Mouse (Mus musculus): ENCODE measurements around the gene D6Wsu163e.

The D6Wsu163e gene

DNA sequence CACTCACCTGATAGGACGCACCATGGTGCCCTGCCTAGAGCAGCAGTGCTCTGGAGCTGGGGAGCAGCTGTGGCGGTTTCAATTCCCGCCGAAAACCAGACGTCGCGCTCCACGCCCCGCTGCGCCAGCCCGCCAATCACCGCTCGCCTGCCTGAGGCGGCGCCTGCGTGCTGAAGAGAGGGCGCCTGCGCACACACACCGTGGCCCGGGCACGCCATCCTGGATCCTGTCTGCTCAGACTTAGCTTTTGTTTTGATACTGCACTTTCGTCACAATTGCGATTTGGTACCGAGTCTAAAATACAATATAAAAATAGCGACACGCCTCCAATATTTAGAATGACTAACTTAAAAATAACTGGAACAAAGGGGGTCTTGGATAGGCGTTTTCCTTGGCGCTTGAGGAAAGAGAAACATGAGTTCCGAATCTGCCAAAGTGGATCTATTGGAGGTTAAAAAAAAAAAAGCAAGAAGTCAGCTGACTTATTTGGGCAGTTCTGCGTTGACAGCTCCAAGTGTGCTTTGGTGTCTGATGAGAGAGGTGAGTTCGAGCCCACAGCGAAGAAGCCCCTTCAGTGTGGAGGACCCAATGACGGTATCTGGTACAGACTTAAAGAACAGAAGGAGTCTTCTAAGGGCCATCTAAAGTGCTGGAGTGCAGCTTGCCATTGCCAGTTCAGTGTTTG lies at the start of gene D6Wsu163e, which contains the start of gene Rad51ap1:
D6Wsu163e (plus strand) TSS at position 476 of the 685 bp plus-strand sequence.
Rad51ap1 (minus strand) TSS at position 101 of the 685 bp plus-strand sequence.
- in situ Hi-C loops (cut with MboI): loop anchor here (10.0 kb wide), 1 partner anchor 505 kb away; the partner anchor contains the start of gene Parp11

- in situ Hi-C loops (cut with MboI): no loop called here
Observed at GRCm38 (mm10) chr6:126907378-126907777, 32.4 kb upstream of the D6Wsu163e start.

- in situ Hi-C loops (cut with MboI): no loop called here
Observed at GRCm38 (mm10) chr6:126907876-126908275, 31.9 kb upstream of the D6Wsu163e start.

- in situ Hi-C loops (cut with MboI): no loop called here
Observed at GRCm38 (mm10) chr6:126910727-126911126, 29.0 kb upstream of the D6Wsu163e start.

GRCm38 (mm10) chr6:126914928-126915327 lies 24.8 kb upstream of the D6Wsu163e start:
- in situ Hi-C loops (cut with MboI): no loop called here

GRCm38 (mm10) chr6:126921111-126921881 lies 18.5 kb upstream of the D6Wsu163e start, which contains the start of gene Dyrk4:
TSS of gene Dyrk4 (minus strand) at chr6:126921839.
- in situ Hi-C loops (cut with MboI): no loop called here

DNA sequence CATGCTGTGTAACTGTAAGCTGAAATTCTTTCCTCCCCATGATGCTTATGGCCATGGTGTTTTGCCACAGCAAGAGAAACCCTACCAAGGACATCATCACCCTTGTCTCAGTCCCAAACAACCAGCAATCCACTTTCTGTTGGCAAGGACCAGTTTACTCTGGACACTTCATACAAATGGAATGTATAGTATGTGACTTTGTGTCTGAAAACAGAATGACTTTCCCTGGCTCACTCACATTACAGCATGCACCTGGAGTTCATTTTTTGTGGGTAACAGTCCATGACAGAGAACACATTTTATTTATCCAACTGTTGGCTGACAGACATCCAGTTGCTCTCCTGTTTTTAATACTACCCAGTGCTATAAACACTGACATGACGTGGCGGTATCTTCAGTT lies 6.9 kb upstream of the D6Wsu163e start:
- in situ Hi-C loops (cut with MboI): no loop called here

DNA sequence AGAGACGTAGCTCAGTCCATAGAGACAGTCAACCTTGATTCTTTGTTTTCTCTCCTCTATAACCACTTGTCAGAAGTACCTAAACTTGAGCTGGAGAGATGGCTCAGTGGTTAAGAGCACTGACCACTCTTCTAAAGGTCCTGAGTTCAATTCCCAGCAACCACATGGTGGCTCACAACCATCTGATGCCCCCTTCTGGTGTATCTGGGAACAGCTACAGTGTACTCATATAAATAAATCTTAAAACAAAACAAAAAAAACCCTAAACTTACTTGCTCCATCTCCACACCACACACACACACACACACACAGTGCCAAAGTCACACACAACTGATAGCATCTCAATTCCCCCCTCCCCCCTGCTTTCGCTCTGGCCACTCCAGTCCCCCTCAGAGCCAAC lies 1.7 kb upstream of the D6Wsu163e start:
- in situ Hi-C loops (cut with MboI): no loop called here

- in situ Hi-C loops (cut with MboI): no loop called here
Observed at GRCm38 (mm10) chr6:126938853-126939486, 792 bp upstream of the D6Wsu163e start.

DNA sequence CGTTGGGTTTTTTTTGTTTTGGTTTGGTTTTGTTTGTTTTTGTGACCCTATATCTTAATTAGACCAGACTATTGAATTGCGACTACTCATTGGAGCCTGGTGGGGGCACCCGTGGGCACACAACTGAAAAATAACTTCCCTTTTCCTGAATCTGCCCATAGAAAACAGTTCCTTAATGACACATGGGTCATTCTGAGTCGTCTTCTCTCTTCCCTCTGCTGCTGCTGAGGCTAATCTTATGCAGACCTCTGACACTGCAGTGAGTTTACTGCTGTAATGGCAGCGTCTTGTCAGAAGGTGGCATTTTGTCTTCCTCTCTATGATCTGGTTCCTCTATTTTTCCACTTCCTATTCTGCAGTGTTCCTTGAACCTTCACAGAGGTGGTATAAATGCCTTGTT lies 689 bp downstream of the D6Wsu163e start:
- in situ Hi-C loops (cut with MboI): loop anchor here (10.0 kb wide), 1 partner anchor 504 kb away; the partner anchor contains the start of gene Parp11

DNA sequence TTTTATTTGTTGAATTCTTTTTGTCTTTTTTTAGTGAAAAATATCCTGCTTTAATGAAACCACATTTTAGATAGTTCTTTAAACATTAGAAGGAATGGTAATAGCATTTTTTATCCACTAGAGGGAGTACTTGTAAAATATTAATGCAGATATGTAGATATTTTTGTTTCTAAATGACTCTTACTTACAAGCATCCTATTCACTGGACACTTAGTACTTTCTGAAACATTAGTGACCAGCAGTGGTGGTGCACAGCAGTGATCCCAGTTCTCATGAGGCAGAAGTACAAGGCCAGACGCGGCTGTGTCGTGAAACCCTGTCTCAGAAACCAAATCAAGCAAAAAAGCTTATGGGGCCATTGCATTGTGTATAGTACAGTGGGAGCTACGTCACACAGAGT lies 8.6 kb downstream of the D6Wsu163e start:
- in situ Hi-C loops (cut with MboI): loop anchor here (10.0 kb wide), 1 partner anchor 496 kb away; the partner anchor contains the start of gene Parp11

- in situ Hi-C loops (cut with MboI): no loop called here
Observed at GRCm38 (mm10) chr6:126955734-126956133, 16.0 kb downstream of the D6Wsu163e start.

- in situ Hi-C loops (cut with MboI): no loop called here
Observed at GRCm38 (mm10) chr6:126961371-126962018, 21.7 kb downstream of the D6Wsu163e start.

DNA sequence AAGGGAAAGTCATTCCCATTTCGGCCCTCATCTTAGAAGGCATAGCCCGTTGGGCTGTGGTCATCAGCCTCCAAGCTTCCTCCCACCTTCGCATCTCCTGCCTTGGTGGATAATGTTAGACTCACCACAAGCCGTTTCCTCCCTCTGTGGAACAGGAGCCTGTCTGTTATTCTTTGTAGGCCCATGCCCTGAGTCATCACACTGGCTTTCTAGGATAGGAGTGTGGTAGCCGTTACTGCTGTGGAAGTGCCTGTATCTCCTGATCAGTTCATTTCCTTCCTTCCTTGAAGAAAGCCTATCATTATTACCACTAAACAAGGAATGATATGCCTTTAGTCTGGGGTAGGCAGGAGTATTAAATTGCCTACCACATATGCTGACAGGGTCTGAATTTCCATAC lies 22.9 kb downstream of the D6Wsu163e start:
- in situ Hi-C loops (cut with MboI): no loop called here

DNA sequence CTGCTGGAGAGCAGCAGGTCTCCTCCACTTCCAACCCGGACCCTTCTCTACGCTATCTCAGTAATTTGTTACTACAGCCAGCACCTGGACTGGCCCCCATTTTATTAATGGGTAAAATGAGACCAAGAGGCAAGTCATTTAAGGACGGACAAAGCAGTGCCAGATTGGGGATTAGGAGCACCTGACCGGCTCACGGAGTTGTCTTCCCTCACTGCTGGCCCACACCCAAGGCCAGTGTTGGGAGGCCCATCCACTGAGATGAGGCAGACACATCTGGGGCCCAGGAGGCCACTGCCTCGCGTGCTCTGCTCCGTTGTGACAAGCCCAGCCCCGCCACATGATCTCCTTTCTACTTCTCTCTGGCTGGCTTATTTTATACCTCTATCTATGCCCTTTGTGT lies 23.7 kb downstream of the D6Wsu163e start:
- in situ Hi-C loops (cut with MboI): no loop called here

GRCm38 (mm10) chr6:126966241-126967026 lies 26.7 kb downstream of the D6Wsu163e start:
- in situ Hi-C loops (cut with MboI): no loop called here

GRCm38 (mm10) chr6:126981539-126982234 lies 41.9 kb downstream of the D6Wsu163e start:
- in situ Hi-C loops (cut with MboI): no loop called here

- in situ Hi-C loops (cut with MboI): no loop called here
Observed at GRCm38 (mm10) chr6:126993676-126994075, 53.9 kb downstream of the D6Wsu163e start.

DNA sequence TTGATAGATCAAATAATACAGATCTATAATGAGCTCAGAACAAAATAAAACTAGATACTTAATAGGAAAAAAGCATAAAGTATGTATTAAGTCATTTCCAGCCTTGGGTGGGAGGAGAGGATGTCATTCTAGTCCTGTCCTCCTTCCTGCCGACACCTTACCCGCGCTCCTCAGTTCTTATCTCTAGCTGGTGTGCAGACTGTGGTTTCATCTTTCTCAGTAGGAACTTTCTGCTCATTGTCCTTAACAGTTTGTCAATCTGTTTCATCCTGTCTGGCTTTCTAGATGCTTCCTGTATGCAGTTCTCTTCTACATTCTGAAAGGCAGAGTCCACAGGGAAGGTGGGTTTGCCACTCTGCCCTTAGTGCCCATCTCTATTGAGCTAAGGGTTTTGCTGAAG lies 55.7 kb downstream of the D6Wsu163e start:
- in situ Hi-C loops (cut with MboI): no loop called here

DNA sequence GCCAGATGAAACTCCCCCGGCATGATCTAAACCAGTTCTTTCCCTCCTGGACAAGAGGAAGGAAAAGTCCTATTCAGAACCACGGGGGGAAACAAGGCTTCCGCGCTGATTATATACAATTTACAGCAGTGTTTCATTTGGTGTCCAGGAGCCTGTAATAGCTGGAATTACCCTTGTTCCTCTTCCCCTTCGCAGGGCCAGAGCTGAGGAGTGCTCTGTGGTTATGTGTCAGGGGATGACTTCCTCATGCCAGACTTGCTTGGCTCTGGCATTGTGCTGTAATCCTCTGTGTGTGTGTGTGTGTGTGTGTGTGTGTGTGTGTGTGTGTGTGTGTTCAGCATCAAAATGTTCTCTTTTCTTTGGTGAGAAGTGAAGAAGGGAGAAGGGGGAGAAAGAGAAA lies 56.6 kb downstream of the D6Wsu163e start:
- in situ Hi-C loops (cut with MboI): no loop called here

All from mature B cell (primary cell).